Comparison of ENCODE assay signal across 8 mouse cellular contexts in genomic region chrX:12089353-12090081, GRCm38 (mm10).
DNase-seq lines count a peak whose midpoint lies in the region; ATAC-seq and TF ChIP-seq lines count a peak whose summit lies in the region.

No protein-coding gene starts in this region.

- peak overlapping the region; percentile 83 for H3K4me2 ChIP-seq in liver, embryonic 16.5 days (ENCODE audit: low read depth, low read length)
- H3K4me2 ChIP-seq in neural tube, embryonic 12.5 days (replicated peaks): peak overlapping the region; percentile 85

- no peaks in the 10 kb centered on the region for H3K4me1 ChIP-seq in cortical plate, adult 2 months (ENCODE audit: control insufficient read depth, insufficient read depth, low read length)
- H3K4me1 ChIP-seq in liver, embryonic 16.5 days (ENCODE audit: control insufficient read depth, low read depth, low read length): peaks cover 45% of the 10 kb centered on the region
- H3K4me1 ChIP-seq in neural tube, embryonic 12.5 days: peaks cover 36% of the 10 kb centered on the region

- peaks cover 97% of the 10 kb centered on the region for H3K27me3 ChIP-seq in liver, embryonic 16.5 days (ENCODE audit: control insufficient read depth, insufficient read depth, low read depth, low read length)
- peaks cover 68% of the 10 kb centered on the region for H3K27me3 ChIP-seq in neural tube, embryonic 12.5 days (replicated peaks)

- peak; percentile 44 to 56 for DNase-seq in layer of hippocampus, postnatal 36 days
- no peak for DNase-seq in layer of hippocampus, adult 11-12 months (ENCODE audit: low spot score)
- peak; percentile 73 for DNase-seq in kidney, adult 18-20 months
- peak; percentile 20 for DNase-seq in testis, postnatal 14 days (ENCODE audit: low spot score)

- whole genome bisulfite sequencing in liver, embryonic 16.5 days (ENCODE audit: insufficient replicate concordance): 6% methylated on average over 52 of the region's 52 CpGs
- 2% methylated on average over 51 of the region's 52 CpGs for WGBS in neural tube, embryonic 12.5 days

- no peak for TF ChIP-seq CTCF in cortical plate, adult 2 months (IDR thresholded peaks at IDR 0.05; ENCODE audit: extremely low read depth, insufficient read depth, low read length)

- 0 out of 2 replicates have a peak overlapping the region, but pooled peaks have one; percentile 63 for H3K4me3 ChIP-seq in cortical plate, adult 2 months (ENCODE audit: insufficient read depth, low read length)
- H3K4me3 ChIP-seq in liver, embryonic 16.5 days (ENCODE audit: low read depth, low read length): peak overlapping the region; percentile 11; the same call in 1 of the 2 replicates
- H3K4me3 ChIP-seq in neural tube, embryonic 12.5 days: 0 out of 2 replicates have a peak overlapping the region, but pooled peaks have one; percentile 3

- TF ChIP-seq POLR2A in cortical plate, adult 2 months (IDR thresholded peaks at IDR 0.05; ENCODE audit: extremely low read depth, insufficient read depth, low read length): no peak

- H3K9ac ChIP-seq in liver, embryonic 16.5 days (ENCODE audit: low read depth, low read length): no peak overlapping the region
- H3K9ac ChIP-seq in neural tube, embryonic 12.5 days: 0 out of 2 replicates have a peak overlapping the region, but pooled peaks have one; percentile 35

- peak; percentile 40 for ATAC-seq in granulocyte monocyte progenitor cell, adult 5-6 weeks (replicated peaks; ENCODE audit: poor library complexity, severe bottlenecking)
- ATAC-seq in liver, embryonic 16.5 days (ENCODE audit: low read depth): peak; percentile 19; the same call in 1 of the 2 replicates
- ATAC-seq in neural tube, embryonic 12.5 days (ENCODE audit: low FRiP score, low read depth): peak; percentile 38

- H3K9me3 ChIP-seq in liver, embryonic 16.5 days (replicated peaks; ENCODE audit: control insufficient read depth, low read length): no peaks in the 10 kb centered on the region
- no peaks in the 10 kb centered on the region for H3K9me3 ChIP-seq in neural tube, embryonic 12.5 days

- no peak overlapping the region for H3K27ac ChIP-seq in cortical plate, adult 2 months (ENCODE audit: insufficient read depth, low read length)
- no peak overlapping the region for H3K27ac ChIP-seq in liver, embryonic 16.5 days (ENCODE audit: low read length)
- H3K27ac ChIP-seq in neural tube, embryonic 12.5 days: peak overlapping the region; percentile 80

- no peaks in the 10 kb centered on the region for H3K36me3 ChIP-seq in liver, embryonic 16.5 days (ENCODE audit: control insufficient read depth, insufficient read depth)
- no peaks in the 10 kb centered on the region for H3K36me3 ChIP-seq in neural tube, embryonic 12.5 days

Comparison
In these comparisons a context has a peak if more than half of its experiments do, and no peak if none do; other contexts are left out.
1. H3K4me3 ChIP-seq: peak in every context shown above with its lines; median percentile 63 in cortical plate, adult 2 months; 11 in liver, embryonic 16.5 days; 3 in neural tube, embryonic 12.5 days.